Mouse (Mus musculus) cerebellum, adult 18-20 months (tissue): ENCODE measurements at regions not wholly inside any gene's neighbourhood (a gene's known extent, or its start where the extent isn't known, plus 50 kb on each side); places are given as distances from the start of the nearest gene placed in this dataset.
A peak's percentile ranks its signal among the peaks of the same experiment; 100 is the strongest.

ENCODE experiments used
- DNase-seq, 2 experiments: peaks; one replicate each; pipeline ENCODE4 v3.0.0; 2021

GRCm38 (mm10) chr8:115896066-115896465, 188.5 kb upstream of the Maf start:
- no peak for DNase-seq

DNA sequence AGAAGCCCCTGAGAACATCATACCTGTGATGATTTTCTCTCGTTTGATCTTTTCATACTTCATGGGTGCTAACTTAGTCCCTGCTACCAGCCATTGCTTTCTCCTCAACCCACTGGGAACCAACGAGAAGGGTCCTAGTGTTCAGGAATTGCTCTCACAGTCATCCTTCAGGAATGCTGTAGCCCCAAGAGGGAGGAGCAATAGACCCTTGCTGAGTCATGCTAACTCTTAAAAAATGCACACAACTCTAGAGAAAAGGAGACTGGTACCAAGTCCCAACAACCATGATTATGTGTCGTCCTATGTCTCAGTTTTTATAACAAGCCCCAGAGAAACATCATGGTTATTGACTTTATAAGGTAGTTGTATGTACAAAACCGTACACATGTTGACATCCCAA, 180.7 kb upstream of the Maf start:
- DNase-seq, result no peak

DNA sequence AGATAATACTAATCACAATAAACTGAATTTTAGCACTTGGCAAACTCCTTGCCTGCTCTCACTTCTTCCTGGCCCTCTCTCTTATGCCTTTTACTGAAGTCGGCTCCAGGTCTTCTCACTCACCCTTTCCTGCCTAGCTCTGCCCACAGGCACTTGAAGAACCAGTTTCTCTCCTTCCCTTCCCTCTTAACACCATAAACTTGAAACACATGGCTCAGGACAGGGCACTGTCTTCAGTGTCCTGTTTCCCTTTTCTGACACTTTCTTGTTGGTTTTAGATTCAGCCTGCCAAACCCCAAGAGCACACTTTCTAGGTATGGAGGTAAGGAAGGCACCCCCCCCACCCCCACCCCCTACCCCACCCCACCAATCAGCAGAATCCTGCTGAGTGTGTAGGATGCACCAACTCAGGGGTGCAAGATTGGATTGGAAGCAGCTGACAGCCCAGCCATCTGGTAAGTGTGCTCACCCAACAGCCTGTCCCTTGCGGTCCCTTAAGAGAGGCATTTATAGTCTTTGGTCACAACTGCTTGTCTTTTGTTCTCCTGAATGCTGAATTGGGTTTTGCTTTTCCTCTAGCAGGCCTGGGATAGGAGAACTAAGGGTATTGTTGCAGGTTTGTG, 177.6 kb upstream of the Maf start:
- DNase-seq, result no peak

DNA sequence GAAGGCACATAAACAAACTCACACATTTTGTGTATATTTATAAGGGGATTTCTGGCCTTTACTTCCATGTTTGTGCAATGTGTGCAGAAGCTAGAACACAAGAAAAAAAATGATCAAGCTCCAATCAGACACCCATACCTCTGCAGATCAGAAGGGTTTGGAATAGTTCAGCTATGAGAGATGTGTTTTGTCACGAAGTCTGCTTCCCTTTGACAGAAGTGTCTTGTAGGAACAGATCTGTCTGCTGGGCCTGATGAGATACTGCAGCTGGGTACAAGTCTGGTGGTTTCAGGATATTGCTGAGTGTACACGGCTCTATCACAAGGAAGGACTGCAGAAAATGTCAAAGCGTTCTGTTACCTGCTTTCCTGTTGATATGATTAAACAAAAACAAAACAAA, 176.2 kb upstream of the Maf start:
- no peak for DNase-seq

DNA sequence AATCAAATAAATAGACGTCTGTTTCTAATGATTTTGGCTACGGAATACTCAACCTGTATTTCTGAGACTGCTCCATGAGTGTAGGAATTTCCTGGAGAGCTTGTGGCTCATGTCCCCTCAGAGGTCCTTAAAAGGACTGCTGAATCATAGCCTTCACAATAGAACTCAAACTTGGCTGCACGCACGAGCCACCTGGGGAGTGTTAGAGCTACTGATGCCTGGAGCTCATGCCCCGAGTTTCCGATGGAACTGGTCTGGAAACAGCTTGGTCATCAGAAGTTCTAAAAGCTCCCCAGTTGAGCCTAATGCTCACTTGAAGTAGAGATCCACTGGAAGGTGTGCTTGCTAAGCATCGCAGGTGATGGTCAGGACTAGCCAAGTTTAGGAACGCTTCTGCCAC, 174.3 kb upstream of the Maf start:
- DNase-seq, result peak in 1 of 2 experiments; percentile 11

- DNase-seq, result no peak
Measured at GRCm38 (mm10) chr8:115874789-115875188, 167.2 kb upstream of the Maf start.

DNA sequence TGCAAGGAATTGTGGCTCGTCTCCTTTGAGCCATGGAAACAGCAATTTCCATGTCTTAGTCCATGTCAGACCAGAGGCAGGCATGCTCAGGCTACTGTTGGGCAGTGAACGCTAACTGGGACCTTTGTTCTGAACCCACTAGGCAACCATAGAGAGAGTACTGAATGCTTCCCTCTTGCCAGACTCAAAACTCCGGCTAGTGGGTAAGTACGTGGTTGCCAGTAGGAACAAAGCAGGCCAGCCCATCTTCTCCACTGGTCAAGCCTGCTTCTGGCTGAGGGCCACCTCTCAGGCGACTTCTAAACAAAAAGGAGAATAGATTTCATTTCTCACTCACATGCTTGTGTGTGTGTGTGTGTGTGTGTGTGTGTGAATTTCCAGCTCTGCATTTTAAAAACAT, 163.8 kb upstream of the Maf start:
- DNase-seq, result no peak

DNA sequence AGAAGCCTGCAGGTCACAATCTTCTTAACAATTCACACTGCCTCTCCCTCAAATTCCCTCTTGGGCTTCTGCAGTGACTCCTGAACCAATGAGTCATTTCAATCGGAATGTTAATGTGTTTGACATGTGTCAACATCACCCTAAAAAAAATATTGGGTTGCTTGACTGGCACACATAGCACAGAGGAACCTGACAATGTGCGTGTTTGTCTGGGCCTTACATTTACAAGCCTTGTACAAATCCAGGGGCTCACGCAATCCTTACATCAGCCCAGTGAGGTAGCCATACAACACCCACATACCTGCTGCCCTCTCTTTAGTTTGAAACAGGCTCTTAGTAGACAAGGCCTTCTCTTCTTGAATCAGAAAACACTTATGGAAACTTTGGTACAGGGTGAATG, 153.8 kb upstream of the Maf start:
- DNase-seq, result no peak

- DNase-seq, result no peak
Measured at GRCm38 (mm10) chr8:115859406-115859805, 151.8 kb upstream of the Maf start.

DNA sequence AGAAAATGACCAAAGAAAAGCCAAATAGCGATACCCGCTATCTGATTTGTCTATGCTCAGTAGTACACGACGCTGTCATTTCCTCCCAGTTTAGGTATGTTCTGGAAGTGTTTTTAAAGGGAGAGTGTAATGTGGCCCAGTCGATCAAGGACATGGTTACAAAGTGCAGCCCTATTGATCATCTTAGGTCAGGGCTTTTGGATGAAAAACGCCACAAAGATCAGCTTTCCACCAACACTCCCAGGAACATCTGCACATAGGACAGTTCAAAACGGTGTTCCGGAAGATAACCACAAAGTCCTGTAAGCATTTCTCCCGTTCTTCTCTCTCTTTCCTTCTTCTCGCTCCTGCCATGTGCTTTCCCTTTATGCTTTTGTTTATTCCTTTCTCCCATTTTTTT, 149.2 kb upstream of the Maf start:
- no peak for DNase-seq

- no peak for DNase-seq
Measured at GRCm38 (mm10) chr8:115855934-115856629, 148.5 kb upstream of the Maf start.

DNA sequence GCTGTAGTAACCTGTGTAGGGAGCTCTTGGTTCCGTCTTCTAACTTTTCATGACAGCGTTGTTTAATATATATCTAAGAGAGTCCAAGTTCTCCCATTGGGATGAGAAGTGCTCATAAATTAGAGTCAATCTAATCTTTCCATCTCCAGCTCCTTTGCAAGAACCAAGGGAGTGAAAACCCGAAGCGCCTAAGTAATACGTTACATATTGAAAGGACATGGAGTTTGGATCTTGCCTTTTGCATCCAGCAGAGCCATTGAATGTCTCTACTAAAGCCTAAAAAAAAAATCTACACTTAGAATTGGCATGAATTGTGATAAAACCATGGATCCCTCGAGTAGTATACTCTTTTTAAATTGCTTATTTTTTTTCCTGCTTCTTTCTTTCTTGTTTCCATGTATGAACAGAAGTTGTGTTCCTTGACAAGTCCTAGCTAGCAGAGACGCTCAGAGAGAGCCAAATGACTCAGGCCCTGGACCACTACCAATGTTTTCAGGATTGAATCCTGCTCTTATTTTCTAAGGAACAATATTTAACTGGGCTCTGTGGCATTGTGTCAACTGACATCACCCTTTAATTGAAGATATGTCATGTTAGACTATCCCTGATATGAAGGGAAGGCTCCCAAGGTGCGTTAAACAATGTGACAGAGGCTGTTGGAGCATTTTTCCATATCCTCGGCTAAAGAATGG, 146.8 kb upstream of the Maf start:
- DNase-seq, result no peak

DNA sequence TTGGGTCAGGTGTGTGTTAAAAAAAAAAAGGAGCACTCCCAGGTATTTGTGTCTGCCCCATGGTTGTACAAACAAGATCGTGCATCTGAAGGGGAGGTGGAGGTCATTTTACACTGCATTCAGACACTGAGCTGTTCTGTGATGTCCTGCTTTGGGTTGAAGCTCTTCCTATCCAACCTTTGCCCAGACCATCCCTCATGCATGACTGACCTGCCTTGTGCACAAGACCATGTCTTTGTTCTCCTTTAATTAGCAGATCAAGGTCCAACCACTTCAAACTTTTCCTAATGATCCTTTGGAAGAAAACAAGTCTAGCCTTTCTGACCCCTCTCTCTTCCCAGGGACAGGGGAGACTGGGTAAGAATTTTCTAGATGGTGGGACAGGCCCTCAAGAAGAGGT, 143.0 kb upstream of the Maf start:
- DNase-seq, result no peak

GRCm38 (mm10) chr8:115833391-115833790, 125.8 kb upstream of the Maf start:
- no peak for DNase-seq

DNA sequence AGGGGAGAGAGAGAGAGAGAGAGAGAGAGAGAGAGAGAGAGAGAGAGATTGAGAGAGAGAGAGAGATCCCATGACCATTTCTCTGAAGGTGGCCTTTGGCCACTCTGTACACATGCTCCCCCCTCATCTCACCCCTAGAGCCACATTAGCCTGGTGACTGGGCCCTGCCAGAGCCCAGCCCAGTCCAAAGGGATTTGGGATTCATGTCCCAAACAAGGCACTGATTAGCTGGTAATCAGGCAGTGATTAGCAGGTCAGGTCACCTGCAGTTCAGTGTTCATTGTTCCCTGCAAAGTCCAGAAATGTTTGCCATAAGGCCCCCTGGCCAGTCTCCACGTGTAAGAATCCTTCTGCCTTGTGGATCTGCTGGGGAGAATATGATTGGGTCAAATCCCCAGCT, 124.1 kb upstream of the Maf start:
- DNase-seq, result no peak

GRCm38 (mm10) chr8:115830012-115830662, 122.5 kb upstream of the Maf start:
- DNase-seq, result no peak

- DNase-seq, result no peak
Measured at GRCm38 (mm10) chr8:115826516-115826915, 118.9 kb upstream of the Maf start.

DNA sequence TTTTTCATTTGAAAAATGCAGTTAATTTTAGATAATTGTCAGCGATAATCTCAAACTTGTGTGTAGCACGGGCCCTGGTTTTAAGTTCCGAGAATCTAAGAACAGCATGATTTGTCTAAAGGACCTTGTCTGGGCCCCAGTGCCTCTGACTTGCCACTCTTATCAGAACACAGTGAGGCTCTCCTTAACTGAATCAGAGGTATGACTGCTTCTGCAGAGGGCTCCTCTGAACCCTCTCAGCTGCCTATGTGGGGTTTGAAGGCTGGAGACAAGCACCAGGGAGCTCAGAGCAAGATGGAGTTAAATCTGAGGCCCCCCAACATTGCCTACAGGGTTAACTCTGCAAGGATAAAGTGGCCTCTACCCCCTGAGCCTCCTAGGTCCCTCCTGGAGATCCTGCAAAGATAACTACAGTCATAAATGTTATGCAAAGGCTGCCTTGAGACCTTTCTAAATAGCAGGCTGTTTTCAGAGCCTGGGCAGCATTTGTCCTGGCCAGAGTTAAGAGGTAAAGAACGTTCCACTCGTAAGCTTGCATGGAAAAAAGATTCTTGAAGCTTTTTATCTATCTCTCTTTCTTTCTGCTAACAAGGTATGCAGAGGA, 118.4 kb upstream of the Maf start:
- DNase-seq, result no peak

DNA sequence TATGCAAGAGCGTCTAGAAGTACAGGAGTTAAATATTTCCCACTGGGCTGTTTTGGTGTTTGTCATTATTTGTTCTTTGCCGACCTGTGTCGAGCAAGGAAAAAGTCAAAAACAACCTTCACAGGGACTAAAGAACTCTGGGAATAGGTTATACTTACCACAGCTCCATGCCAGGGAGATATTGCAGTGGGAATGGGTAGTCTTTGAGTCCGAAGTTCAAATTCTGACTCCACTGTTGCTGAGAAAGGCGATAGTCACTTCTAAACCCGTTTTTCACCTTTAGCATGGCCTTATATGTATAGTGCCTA, 116.8 kb upstream of the Maf start:
- DNase-seq, result no peak

DNA sequence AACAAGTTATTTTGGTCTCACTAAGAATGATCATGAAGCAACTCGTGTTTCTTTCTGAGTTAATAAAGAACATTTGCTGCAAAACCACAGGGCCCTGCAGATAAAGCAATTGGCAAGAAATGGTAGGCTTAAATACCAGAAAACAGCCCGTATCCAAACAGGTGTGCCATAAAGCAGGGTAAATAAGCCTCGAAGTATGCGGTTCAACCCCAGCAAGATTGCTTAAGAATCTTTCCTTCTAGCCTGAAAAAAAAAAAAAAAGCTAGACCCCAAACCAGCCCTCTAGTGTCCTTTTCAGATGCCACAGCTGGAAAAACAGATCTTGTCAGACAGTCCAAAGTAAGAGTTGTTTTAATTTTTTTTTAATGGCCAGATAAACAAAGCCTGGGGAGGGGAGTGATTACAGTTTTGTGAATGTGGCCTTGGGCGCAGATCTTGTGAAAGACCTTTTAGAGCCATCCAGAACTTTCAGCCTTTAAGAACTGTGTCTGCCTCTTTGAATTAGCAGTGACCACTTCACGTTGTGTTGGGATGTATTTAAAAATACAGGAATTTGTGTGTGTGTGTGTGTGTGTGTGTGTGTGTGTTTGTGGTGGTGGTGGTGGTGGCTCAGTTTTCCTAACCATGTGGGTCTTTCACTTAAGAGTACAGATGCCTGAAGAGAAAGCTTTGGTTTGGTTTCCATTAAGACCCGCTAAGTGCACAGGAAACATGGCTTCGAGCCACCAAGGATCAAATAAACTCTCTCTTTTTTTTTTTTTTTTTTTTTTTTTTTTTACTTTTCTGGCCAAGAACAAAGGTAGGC, 116.3 kb upstream of the Maf start:
- no peak for DNase-seq

GRCm38 (mm10) chr8:115813426-115813825, 105.8 kb upstream of the Maf start:
- DNase-seq, result no peak

DNA sequence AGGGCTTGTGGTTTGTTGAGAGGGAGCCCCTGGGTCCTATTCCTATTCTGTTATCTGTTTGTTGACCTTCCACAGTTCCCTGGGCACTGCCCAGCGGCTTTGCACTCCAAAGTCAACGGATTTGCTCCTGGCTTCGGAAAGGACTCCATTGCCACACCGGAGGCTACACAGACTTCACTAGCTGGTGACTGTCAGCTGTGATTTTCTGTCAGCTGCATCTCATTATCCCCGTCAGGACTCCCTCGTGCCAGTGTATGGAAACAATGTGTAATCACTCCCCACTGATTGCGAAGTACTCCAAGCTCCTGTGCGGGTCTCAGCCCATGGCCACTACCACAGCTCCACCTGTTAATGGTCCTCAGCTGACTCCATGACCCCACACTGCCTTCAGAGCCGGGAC, 99.0 kb upstream of the Maf start:
- no peak for DNase-seq

GRCm38 (mm10) chr8:115806139-115806538, 98.5 kb upstream of the Maf start:
- DNase-seq, result peak; percentile 26 to 28
